Mouse (Mus musculus) retina, embryonic 14.5 days (tissue): ENCODE measurements at regions not wholly inside any gene's neighbourhood (a gene's known extent, or its start where the extent isn't known, plus 50 kb on each side); places are given as distances from the start of the nearest gene placed in this dataset.
"Not testable (repeated sequence)": the region's sequence is repeated elsewhere in the genome, so short reads cannot be mapped to it uniquely, and the experiment has no call there.

ENCODE experiments used
- DNase-seq: peaks from one replicate; pipeline ENCODE4 v3.0.0-alpha.2; 2015; ENCODE audit warnings: low spot score

- DNase-seq, result no peak
Measured at GRCm38 (mm10) chr14:116586742-116587141, 338.4 kb upstream of the Gpc6 start.

- DNase-seq, result no peak
Measured at GRCm38 (mm10) chr14:116589529-116589928, 335.6 kb upstream of the Gpc6 start.

GRCm38 (mm10) chr14:116590111-116590510 lies 335.0 kb upstream of the Gpc6 start:
- no peak for DNase-seq

- no peak for DNase-seq
Measured at GRCm38 (mm10) chr14:116608130-116608529, 317.0 kb upstream of the Gpc6 start.

GRCm38 (mm10) chr14:116611210-116611609 lies 313.9 kb upstream of the Gpc6 start:
- no peak for DNase-seq

- DNase-seq, result no peak
Measured at GRCm38 (mm10) chr14:116632181-116632580, 292.9 kb upstream of the Gpc6 start.

- no peak for DNase-seq
Measured at GRCm38 (mm10) chr14:116642091-116642490, 283.0 kb upstream of the Gpc6 start.

GRCm38 (mm10) chr14:116651897-116652296 lies 273.2 kb upstream of the Gpc6 start:
- DNase-seq, result no peak

GRCm38 (mm10) chr14:116683909-116684308 lies 241.2 kb upstream of the Gpc6 start:
- DNase-seq, result no peak

GRCm38 (mm10) chr14:116697675-116698074 lies 227.4 kb upstream of the Gpc6 start:
- no peak for DNase-seq

GRCm38 (mm10) chr14:116698437-116698836 lies 226.7 kb upstream of the Gpc6 start:
- peak; percentile 4 for DNase-seq

GRCm38 (mm10) chr14:116734596-116734995 lies 190.5 kb upstream of the Gpc6 start:
- DNase-seq, result not testable (repeated sequence)

- DNase-seq, result no peak
Measured at GRCm38 (mm10) chr14:116754438-116755157, 170.5 kb upstream of the Gpc6 start.

- DNase-seq, result no peak
Measured at GRCm38 (mm10) chr14:116761429-116761828, 163.7 kb upstream of the Gpc6 start.

- DNase-seq, result no peak
Measured at GRCm38 (mm10) chr14:116771120-116771519, 154.0 kb upstream of the Gpc6 start.

GRCm38 (mm10) chr14:116771671-116772070 lies 153.4 kb upstream of the Gpc6 start:
- DNase-seq, result no peak

- no peak for DNase-seq
Measured at GRCm38 (mm10) chr14:116779661-116780060, 145.5 kb upstream of the Gpc6 start.

GRCm38 (mm10) chr14:116783840-116784239 lies 141.3 kb upstream of the Gpc6 start:
- DNase-seq, result no peak

GRCm38 (mm10) chr14:116806504-116806903 lies 118.6 kb upstream of the Gpc6 start:
- DNase-seq, result no peak

GRCm38 (mm10) chr14:116808581-116808980 lies 116.5 kb upstream of the Gpc6 start:
- DNase-seq, result no peak

GRCm38 (mm10) chr14:116810661-116811345 lies 114.3 kb upstream of the Gpc6 start:
- no peak for DNase-seq

- no peak for DNase-seq
Measured at GRCm38 (mm10) chr14:116837235-116837634, 87.9 kb upstream of the Gpc6 start.

- no peak for DNase-seq
Measured at GRCm38 (mm10) chr14:116869437-116869836, 55.7 kb upstream of the Gpc6 start.

GRCm38 (mm10) chr14:116869996-116870395 lies 55.1 kb upstream of the Gpc6 start:
- no peak for DNase-seq
